Comparison of ENCODE assay signal across 10 mouse cellular contexts in genomic region chr1:88698131-88698530, GRCm38 (mm10). TPM values are rescaled to one million over a fixed set of nuclear protein-coding genes. Genes with fewer than 3 reads are reported as not detected.
A peak's percentile ranks its signal among the peaks of the same experiment; 100 is the strongest.
DNase-seq lines count a peak whose midpoint lies in the region; ATAC-seq and TF ChIP-seq lines count a peak whose summit lies in the region.
"Had no signal": no experiment of that assay in that cellular context is flagged by ENCODE, and none has a peak within 500 bp of the region (broad histone marks: within the 10 kb centered on the region; RNA-seq: fewer than 3 reads in every experiment).

No protein-coding gene starts in this region.

- no peaks in the 10 kb centered on the region for H3K9me3 ChIP-seq in heart, embryonic 16.5 days (replicated peaks; ENCODE audit: control insufficient read depth, low read length)
- no peaks in the 10 kb centered on the region for H3K9me3 ChIP-seq in heart, embryonic 10.5 days
- H3K9me3 ChIP-seq in forebrain, embryonic 11.5 days (ENCODE audit: control insufficient read depth, low read length) = no peaks in the 10 kb centered on the region
- H3K9me3 ChIP-seq in midbrain, embryonic 11.5 days (ENCODE audit: control insufficient read depth, low read length) = no peaks in the 10 kb centered on the region

- H3ac ChIP-seq in C2C12 (ENCODE audit: control insufficient read depth, insufficient read length, low read depth) = peak overlapping the region; percentile 56

- no peak for DNase-seq in heart, embryonic 10.5 days (ENCODE audit: low spot score)
- no peak for DNase-seq in forebrain, embryonic 11.5 days (ENCODE audit: low spot score)
- no peak for DNase-seq in midbrain, embryonic 11.5 days (ENCODE audit: low spot score, missing footprints)
- DNase-seq in frontal cortex, postnatal 36 days (ENCODE audit: low spot score in 2 of 2) = no peak
- DNase-seq in thymus, postnatal 4 days = no peak
- DNase-seq in kidney, adult 11 months = no peak
- DNase-seq: gastrocnemius, adult 2 months; lung, postnatal 4 days had no signal

- no peaks in the 10 kb centered on the region for H3K27me3 ChIP-seq in heart, embryonic 16.5 days (ENCODE audit: control insufficient read depth, insufficient read depth, low read length)
- H3K27me3 ChIP-seq in heart, embryonic 10.5 days (ENCODE audit: insufficient read depth, poor library complexity, severe bottlenecking) = no peaks in the 10 kb centered on the region
- H3K27me3 ChIP-seq in C2C12 (ENCODE audit: control insufficient read depth, insufficient read depth, insufficient read length) = no peaks in the 10 kb centered on the region
- no peaks in the 10 kb centered on the region for H3K27me3 ChIP-seq in forebrain, embryonic 11.5 days (ENCODE audit: control insufficient read depth, insufficient read depth, low read length)
- no peaks in the 10 kb centered on the region; the same call in 1 of the 2 replicates for H3K27me3 ChIP-seq in midbrain, embryonic 11.5 days (ENCODE audit: control insufficient read depth, insufficient read depth, low read length)

- no peaks in the 10 kb centered on the region for H3K36me3 ChIP-seq in heart, embryonic 16.5 days (ENCODE audit: control insufficient read depth, insufficient read depth)
- peaks cover 5% of the 10 kb centered on the region for H3K36me3 ChIP-seq in heart, embryonic 10.5 days
- peaks cover 50% of the 10 kb centered on the region for H3K36me3 ChIP-seq in C2C12 (ENCODE audit: control insufficient read depth, insufficient read depth)
- H3K36me3 ChIP-seq in forebrain, embryonic 11.5 days (ENCODE audit: control insufficient read depth, insufficient read depth, low read length) = no peaks in the 10 kb centered on the region
- H3K36me3 ChIP-seq in midbrain, embryonic 11.5 days (ENCODE audit: control insufficient read depth, insufficient read depth, low read length) = no peaks in the 10 kb centered on the region; the same call in none of the 2 replicates

- H3K9ac ChIP-seq in heart, embryonic 16.5 days (ENCODE audit: low read length) = no peak overlapping the region
- H3K9ac ChIP-seq in forebrain, embryonic 11.5 days (ENCODE audit: low read length) = peak overlapping the region; percentile 98; the same call in 1 of the 2 replicates
- H3K9ac ChIP-seq in midbrain, embryonic 11.5 days (ENCODE audit: low read length) = peak overlapping the region; percentile 97

- no peak overlapping the region for H3K4me3 ChIP-seq in heart, embryonic 16.5 days (ENCODE audit: low read length)
- H3K4me3 ChIP-seq in heart, embryonic 10.5 days = no peak overlapping the region
- H3K4me3 ChIP-seq in C2C12 (ENCODE audit: insufficient read depth, poor library complexity, severe bottlenecking) = peak overlapping the region; percentile 96
- H3K4me3 ChIP-seq in forebrain, embryonic 11.5 days (ENCODE audit: low read depth, low read length) = peak overlapping the region; percentile 89
- H3K4me3 ChIP-seq in midbrain, embryonic 11.5 days (ENCODE audit: low read depth, low read length) = peak overlapping the region; percentile 92
- H3K4me3 ChIP-seq: gastrocnemius, adult 2 months had no signal

- TF ChIP-seq CTCF in C2C12 (IDR thresholded peaks at IDR 0.05; ENCODE audit: control insufficient read depth, insufficient read depth, insufficient read length) = no peak

- 84% methylated on average over 6 of the region's 6 CpGs for WGBS in heart, embryonic 16.5 days
- WGBS in heart, embryonic 10.5 days = 86% methylated on average over 6 of the region's 6 CpGs
- WGBS in forebrain, embryonic 11.5 days = 81% methylated on average over 6 of the region's 6 CpGs
- 85% methylated on average over 6 of the region's 6 CpGs for WGBS in midbrain, embryonic 11.5 days

- peaks cover 60% of the 10 kb centered on the region for H3K79me2 ChIP-seq in C2C12 (ENCODE audit: control insufficient read depth, insufficient read depth)

- no peak for ATAC-seq in heart, embryonic 16.5 days (replicated peaks; ENCODE audit: extremely low read depth, insufficient read depth, low FRiP score)
- ATAC-seq in forebrain, embryonic 11.5 days (replicated peaks; ENCODE audit: low FRiP score) = no peak
- ATAC-seq in midbrain, embryonic 11.5 days (ENCODE audit: low FRiP score) = no peak

- peaks cover 49% of the 10 kb centered on the region for H3K79me3 ChIP-seq in C2C12 (ENCODE audit: low read depth)

- H3K4me1 ChIP-seq in heart, embryonic 16.5 days (ENCODE audit: control insufficient read depth, insufficient read depth, low read length) = peaks cover 2% of the 10 kb centered on the region
- peaks cover 22% of the 10 kb centered on the region for H3K4me1 ChIP-seq in heart, embryonic 10.5 days
- H3K4me1 ChIP-seq in forebrain, embryonic 11.5 days (replicated peaks; ENCODE audit: control insufficient read depth, insufficient read depth, low read length) = 0 out of 2 replicates have a peak, but pooled peaks cover 2% of the 10 kb centered on the region
- H3K4me1 ChIP-seq in midbrain, embryonic 11.5 days (ENCODE audit: control insufficient read depth, insufficient read depth, low read length) = peaks cover 14% of the 10 kb centered on the region

- H3K27ac ChIP-seq in heart, embryonic 16.5 days (ENCODE audit: low read length) = no peak overlapping the region
- no peak overlapping the region for H3K27ac ChIP-seq in heart, embryonic 10.5 days
- H3K27ac ChIP-seq in forebrain, embryonic 11.5 days (ENCODE audit: low read depth, low read length) = no peak overlapping the region
- H3K27ac ChIP-seq in midbrain, embryonic 11.5 days (ENCODE audit: low read depth, low read length) = no peak overlapping the region
- H3K27ac ChIP-seq: gastrocnemius, adult 2 months had no signal

- peak overlapping the region; percentile 87 for H3K4me2 ChIP-seq in heart, embryonic 16.5 days (ENCODE audit: low read depth, low read length)
- peak overlapping the region; percentile 81 for H3K4me2 ChIP-seq in forebrain, embryonic 11.5 days (ENCODE audit: low read depth, low read length, severe bottlenecking)
- peak overlapping the region; percentile 71 for H3K4me2 ChIP-seq in midbrain, embryonic 11.5 days

TF ChIP-seq in C2C12, 6 proteins besides CTCF, POLR2A, EP300 and RAD21:
- TF ChIP-seq MYOD1 (IDR thresholded peaks at IDR 0.05; ENCODE audit: control insufficient read depth, insufficient read length, low read depth) (no peak), MYOG (IDR thresholded peaks at IDR 0.05; ENCODE audit: control insufficient read depth, extremely low read depth, insufficient read length) (no peak), USF1 (IDR thresholded peaks at IDR 0.05; ENCODE audit: low read depth) (no peak), CEBPB (IDR thresholded peaks at IDR 0.05; ENCODE audit: low read depth) (no peak), MAX (IDR thresholded peaks at IDR 0.05) (no peak), FOSL1 (IDR thresholded peaks at IDR 0.05; ENCODE audit: insufficient read depth, low read length, poor library complexity, severe bottlenecking) (no peak)

RNA-seq across cellular contexts. Expression of gene Arl4c, which starts 3.9 kb away (rescaled TPM):
- polyA plus RNA-seq in heart, embryonic 16.5 days (2015; fragmentation: Nextera tagmentation; extraction: Ambion mirVana) = 7.7 and 7.9 TPM in 2 replicates
- 9.2 and 16.0 TPM in 2 replicates for polyA plus RNA-seq in heart, embryonic 10.5 days (2016; fragmentation: Nextera tagmentation; extraction: Ambion mirVana)
- 81.3 TPM for polyA plus RNA-seq in C2C12 (2012; fragmentation: generic; extraction: Trizol)
- 9.2 and 13.3 TPM in 2 replicates for polyA plus RNA-seq in forebrain, embryonic 11.5 days (2014; fragmentation: Nextera tagmentation; extraction: Ambion mirVana)
- 12.0 and 12.1 TPM in 2 replicates for polyA plus RNA-seq in midbrain, embryonic 11.5 days (2014; fragmentation: Nextera tagmentation; extraction: Ambion mirVana)

Comparison
In these comparisons a context has a peak if more than half of its experiments do, and no peak if none do; other contexts are left out.
1. H3K4me3 ChIP-seq: peak in C2C12 (single experiment), forebrain, embryonic 11.5 days (single experiment) and midbrain, embryonic 11.5 days (single experiment); none in heart, embryonic 16.5 days (single experiment) and heart, embryonic 10.5 days (single experiment).
2. Peak in every context shown above with its lines, with median percentiles within 50 percentile points of each other: H3K4me2 ChIP-seq.